Mouse (Mus musculus) layer of hippocampus, adult 8-10 months (tissue): ENCODE data around the gene Sox5. TPM values are rescaled to one million over a fixed set of nuclear protein-coding genes. Genes with fewer than 3 reads are reported as not detected.
A peak's percentile ranks its signal among the peaks of the same experiment; 100 is the strongest.

Experiments
- DNase-seq, 2 experiments: peaks; one replicate each; pipeline ENCODE4 v3.0.0; 2022; ENCODE audit warnings: low spot score in 2 of 2
- total RNA-seq, 4 experiments: library from RNA; stranded (reverse); gene quantifications; 2 replicates each; pipeline ENCODE4 v1.2.4; 2022

Gene Sox5
- total RNA-seq, 4 experiments from 2014 or later, result 38.4 to 42.4 (median 40.8) TPM

GRCm38 (mm10) chr6:144052487-144052886 is 729.3 kb downstream of the Sox5 start:
- no peak for DNase-seq

DNA sequence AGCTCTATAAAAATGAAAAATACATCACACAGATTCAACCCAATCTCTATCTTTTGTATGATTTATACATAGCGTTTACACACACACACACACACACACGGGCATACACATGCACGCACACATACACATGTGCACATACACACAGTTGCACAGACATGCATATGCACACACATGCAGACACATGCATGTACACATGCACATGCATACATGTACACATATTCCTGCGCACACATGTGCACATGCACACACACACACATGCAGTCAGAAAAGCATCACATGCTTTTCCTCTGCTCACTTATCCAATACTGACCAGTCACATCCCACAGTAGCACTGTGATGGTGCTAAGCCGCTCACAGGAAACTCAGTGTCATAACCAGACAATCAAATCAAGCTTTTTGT is 730.5 kb downstream of the Sox5 start:
- no peak for DNase-seq

DNA sequence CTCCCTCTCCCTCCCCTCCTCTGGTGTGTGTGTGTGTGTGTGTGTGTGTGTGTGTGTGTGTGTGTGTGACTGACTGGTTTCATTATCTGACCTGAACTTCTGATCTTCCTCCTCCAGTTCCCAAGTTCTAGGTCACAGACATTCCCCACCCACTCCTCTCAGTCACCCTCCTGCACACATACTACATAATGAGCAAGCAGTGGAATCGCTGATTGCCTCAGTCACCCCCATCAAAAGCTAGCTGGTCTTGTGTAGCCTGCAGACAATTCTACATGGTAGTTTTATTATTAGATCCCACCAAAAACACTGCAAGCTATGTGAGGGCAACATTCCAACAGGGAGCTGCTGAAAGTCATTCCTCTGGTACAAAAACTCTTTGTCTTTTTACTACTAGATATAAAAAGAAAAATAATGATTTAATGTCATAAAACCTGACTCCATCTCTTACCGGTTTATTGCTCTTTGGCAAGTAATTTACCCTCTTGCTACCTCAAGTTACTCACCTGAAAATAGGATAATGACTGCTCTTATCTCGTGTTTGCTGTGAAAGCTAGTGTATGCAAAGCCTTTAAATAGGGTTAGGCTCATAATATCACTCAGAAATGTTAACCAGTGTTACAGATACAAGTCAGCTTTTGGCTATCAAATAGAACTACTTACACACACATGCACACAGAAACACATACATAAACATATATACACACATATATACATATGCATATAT is 733.4 kb downstream of the Sox5 start:
- DNase-seq, result no peak

DNA sequence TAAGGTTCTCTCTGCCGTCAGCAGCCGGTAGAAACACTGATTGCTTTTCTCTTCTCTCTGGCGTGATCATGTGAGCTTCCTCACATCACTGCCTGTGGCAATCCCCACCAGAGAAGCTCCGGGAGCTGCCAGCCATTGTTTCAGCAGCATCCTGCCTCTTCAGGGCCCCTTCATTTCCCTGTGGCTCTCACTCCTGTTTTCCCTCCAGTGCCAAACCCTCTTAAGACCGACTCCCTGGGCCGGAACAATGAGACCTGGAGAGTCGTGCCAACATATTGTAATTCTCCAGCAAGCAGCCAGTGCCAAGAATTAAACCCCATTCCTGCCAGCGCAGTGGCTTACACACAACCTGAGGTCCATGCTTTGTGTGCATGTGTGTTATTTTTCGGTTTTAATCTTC is 736.3 kb downstream of the Sox5 start:
- DNase-seq, result peak in 1 of 2 experiments; percentile 13

GRCm38 (mm10) chr6:144044381-144044780 is 737.4 kb downstream of the Sox5 start:
- no peak for DNase-seq

DNA sequence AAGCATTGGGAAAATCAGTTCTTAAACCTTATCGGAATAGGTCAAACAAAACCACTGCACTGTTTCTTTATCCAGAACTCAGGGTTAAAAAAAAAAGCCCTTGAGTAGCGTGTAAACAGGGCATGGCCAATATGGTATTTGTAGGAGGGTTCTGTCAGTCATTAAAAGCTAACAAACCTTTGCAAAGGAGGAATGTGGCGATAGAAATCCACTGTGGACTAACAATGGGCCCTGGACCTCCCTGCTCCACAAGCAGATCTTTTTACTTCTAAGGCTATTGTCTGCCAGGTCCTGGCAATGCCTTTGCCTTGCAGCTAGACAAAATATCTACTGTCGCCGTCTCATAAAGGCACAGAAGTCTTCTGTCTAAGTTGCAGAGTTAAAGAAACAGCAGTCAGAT is 738.8 kb downstream of the Sox5 start:
- no peak for DNase-seq

- no peak for DNase-seq
These were observed 739.8 kb downstream of the Sox5 start for GRCm38 (mm10) chr6:144041941-144042340.

- DNase-seq, result no peak
These were observed 740.6 kb downstream of the Sox5 start for GRCm38 (mm10) chr6:144041188-144041587.

DNA sequence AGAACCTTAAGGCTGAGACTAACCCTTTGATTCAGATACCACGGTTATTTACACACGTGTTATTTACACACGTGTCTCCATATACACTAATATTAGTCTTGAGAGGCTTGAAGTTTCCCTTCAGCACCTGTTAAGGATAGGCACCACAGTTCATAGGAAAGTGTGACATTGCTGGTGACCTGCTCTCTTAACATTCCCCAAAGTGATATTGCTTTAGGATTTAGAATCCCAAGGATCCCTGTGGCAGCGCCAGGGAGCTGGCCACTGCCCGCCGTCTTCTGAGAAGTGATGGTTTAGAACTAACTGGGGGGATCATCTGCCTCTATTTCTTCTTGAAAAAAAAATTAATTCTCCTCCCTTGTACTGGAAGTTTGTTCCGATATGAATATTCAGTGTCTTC is 741.4 kb downstream of the Sox5 start:
- DNase-seq, result no peak

DNA sequence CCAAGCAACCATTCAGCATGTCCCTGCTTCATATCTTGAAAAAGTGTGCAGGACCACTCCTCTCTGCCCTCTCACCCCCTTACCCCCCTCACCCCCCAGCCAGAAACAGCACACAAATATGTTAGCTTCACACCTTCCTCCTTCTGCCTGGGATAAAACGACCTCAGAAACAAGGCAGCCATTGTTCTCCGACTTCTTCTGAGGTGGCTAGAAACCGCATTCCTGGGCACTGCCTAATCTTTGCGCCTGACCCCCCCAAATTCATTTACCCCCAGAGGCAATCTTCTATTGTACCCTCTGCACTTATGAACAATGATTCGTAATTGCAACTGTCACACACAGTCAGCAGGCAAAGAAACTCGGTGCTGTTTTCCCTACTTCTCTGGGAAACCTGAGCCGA is 742.6 kb downstream of the Sox5 start:
- DNase-seq, result no peak

GRCm38 (mm10) chr6:144033191-144033590 is 748.6 kb downstream of the Sox5 start:
- DNase-seq, result no peak

GRCm38 (mm10) chr6:144016929-144017328 is 764.8 kb downstream of the Sox5 start:
- no peak for DNase-seq

DNA sequence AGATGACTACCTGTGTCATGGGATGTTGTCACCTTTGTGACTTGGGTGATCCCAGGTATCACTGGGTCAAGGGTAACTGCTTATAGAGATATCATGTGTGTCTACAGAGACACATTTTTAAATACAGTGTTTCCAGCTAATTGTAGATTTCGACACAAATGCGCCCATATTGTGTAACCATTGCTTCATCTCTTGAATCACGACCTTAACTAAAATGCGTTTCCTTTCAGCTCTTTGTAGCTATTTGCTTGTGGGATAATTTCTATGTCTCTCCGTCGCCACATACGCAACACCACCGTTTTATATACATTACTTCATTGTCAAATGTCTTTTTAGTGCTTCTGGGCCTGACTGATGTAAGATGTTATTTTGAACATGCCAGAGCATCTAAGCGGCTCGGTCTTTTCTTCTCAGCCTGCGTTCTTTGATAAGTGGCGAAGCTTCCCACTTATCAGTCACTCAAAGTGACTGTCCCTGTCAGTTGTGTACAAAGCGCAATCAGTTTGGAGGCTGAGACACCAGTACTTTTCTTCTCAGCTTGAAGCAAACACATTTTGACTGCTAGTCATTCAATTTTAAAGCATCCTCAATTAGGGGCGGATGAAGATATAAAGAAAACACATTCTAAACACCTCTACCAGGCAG is 769.8 kb downstream of the Sox5 start:
- DNase-seq, result no peak

GRCm38 (mm10) chr6:144010995-144011394 is 770.8 kb downstream of the Sox5 start:
- DNase-seq, result no peak

DNA sequence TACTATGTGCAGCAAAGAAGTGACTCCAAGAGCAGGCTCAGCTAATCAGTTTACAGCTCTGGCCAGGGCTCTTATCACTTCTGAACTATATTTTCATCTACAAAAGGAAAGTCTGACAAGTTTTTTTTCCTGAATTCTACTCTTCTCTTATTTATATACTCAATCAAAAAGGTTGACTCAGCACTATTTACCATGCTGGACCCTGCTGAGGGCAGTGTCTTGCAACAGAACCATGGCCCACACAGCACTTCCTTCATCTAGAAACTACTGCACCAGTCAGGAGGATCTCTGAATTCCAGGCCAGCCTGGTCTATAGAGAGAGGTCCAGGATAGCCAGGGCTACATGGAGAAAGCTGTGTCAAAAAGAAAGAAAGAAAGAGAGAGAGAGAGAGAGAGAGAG is 771.5 kb downstream of the Sox5 start:
- DNase-seq, result no peak

- DNase-seq, result no peak
These were observed 776.6 kb downstream of the Sox5 start for GRCm38 (mm10) chr6:144005132-144005531.

- no peak for DNase-seq
These were observed 783.6 kb downstream of the Sox5 start for GRCm38 (mm10) chr6:143998201-143998600.

GRCm38 (mm10) chr6:143997616-143998015 is 784.2 kb downstream of the Sox5 start:
- no peak for DNase-seq

- peak; percentile 18 to 24 for DNase-seq
These were observed 786.7 kb downstream of the Sox5 start for GRCm38 (mm10) chr6:143995046-143995445.

DNA sequence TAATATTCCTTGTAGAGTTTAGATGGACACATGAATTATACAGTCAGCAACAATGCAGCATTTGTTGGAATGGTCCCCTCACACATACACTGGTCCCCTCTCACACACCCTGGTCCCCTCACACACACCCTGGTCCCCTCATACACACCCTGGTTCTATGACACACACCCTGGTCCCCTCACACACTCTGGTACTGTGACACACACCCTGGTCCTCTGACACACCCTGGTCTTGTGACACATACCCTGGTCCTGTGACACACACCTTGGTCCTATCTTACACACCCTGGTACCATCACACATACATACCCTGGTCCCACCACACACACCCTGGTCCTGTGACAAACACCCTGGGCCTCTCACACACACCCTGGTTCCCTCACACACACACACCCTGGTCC is 794.2 kb downstream of the Sox5 start:
- no peak for DNase-seq

- DNase-seq, result no peak
These were observed 801.6 kb downstream of the Sox5 start for GRCm38 (mm10) chr6:143980131-143980530.

- DNase-seq, result no peak
These were observed 813.9 kb downstream of the Sox5 start for GRCm38 (mm10) chr6:143967724-143968400.

GRCm38 (mm10) chr6:143960487-143960886 is 821.3 kb downstream of the Sox5 start:
- no peak for DNase-seq
